Mouse (Mus musculus) stomach, postnatal 0 days (tissue): ENCODE results near the gene Akna.

ENCODE experiments used
- CTCF ChIP-seq: IDR thresholded peaks from 2 replicates; pipeline ENCODE4 v1.5.1; 2016; ENCODE audit warnings: antibody characterized with exemption, low read depth, mild to moderate bottlenecking, moderate library complexity
- EP300 ChIP-seq: optimal IDR thresholded peaks from 2 replicates; pipeline ENCODE3; 2016; ENCODE audit warnings: antibody characterized with exemption

DNA sequence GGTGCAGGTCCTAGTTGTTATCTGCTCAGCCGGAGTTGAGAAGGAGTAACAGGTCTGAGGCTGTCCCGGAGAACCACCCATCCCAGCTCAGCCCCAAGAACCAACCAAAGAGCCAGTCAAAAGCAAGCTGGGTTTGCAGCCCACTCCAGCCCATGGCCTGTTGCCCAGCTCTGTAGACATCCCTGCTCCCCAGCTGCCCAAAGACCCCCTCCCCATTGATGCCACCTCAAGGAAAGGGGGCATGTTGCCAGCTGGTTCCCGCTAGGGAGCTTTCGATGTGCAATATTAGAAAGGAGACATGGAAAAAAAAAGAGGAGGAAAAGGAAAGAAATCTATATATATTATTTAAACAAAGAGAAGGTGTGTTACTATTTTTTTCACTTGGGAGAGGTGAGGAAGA is 69.8 kb downstream of the Akna start:
- TF ChIP-seq CTCF (no peak), EP300 (no peak)
